Mouse (Mus musculus): ENCODE results near the gene Acly.

DNA sequence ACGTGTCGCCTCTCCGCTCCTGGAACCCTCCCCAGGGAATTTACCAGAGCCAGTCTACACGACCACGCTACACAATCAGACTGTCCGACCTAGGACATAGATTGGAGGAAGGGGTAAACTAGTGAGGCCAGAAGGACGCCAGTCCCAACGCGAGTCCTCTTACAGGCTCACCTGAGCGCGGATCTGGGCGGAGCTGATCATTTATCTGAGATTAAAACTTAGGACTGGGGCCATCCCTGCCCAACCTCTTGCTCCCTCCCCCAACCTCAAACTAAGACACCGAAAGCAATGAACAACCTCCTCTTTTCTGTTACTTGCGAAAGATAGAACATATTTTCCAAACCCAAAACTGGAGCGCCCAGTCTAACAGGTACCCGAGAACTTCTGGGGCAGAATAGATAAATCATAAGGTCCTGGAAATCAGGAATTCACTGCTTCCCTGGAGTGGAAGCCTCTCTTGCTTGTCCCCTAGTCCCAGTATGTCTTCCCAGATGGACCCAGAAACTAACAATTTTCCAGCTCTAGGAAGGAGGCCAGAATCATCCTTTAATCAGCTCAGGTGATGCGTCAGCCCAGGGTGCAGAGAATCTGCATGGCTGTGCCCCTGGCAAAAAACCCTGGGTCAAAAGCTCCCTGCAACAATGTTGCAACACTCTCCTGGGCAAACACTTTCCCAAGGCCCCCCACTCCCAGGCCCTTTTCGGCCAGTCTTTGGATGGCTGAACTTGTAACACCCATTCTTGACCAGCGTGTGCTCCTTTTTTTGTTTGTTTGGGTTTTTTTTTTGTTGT lies 770 bp upstream of the Acly start:
- no peak for TF ChIP-seq CTCF (IDR thresholded peaks at IDR 0.05; ENCODE audit: low read depth, low read length)
- TF ChIP-seq POLR2A (IDR thresholded peaks at IDR 0.05; ENCODE audit: insufficient read depth, low read length), result no peak
